Mouse (Mus musculus): ENCODE results near the gene Lhfpl3.

GRCm38 (mm10) chr5:23049083-23049663 lies 303.3 kb downstream of the Lhfpl3 start:
- TF ChIP-seq CTCF (IDR thresholded peaks at IDR 0.05; ENCODE audit: control insufficient read depth, insufficient read depth, insufficient replicate concordance, low read depth, low read length): no peak
- no peak for TF ChIP-seq POLR2A (IDR thresholded peaks at IDR 0.05; ENCODE audit: control insufficient read depth, low read depth, low read length)
